Mouse (Mus musculus) ES-Bruce4 (cell line): Measurements from ENCODE around the gene Psme2b.
"Not testable (repeated sequence)": the region's sequence is repeated elsewhere in the genome, so short reads cannot be mapped to it uniquely, and the experiment has no call there.

ENCODE experiments used
- EP300 ChIP-seq: IDR thresholded peaks from 2 replicates; pipeline ENCODE4 v1.6.1; 2011; ENCODE audit warnings: low read depth, low read length; ENCODE audit not compliant: insufficient read depth
- POLR2A ChIP-seq: IDR thresholded peaks from one replicate; pipeline ENCODE4 v1.8.1; 2011; ENCODE audit warnings: low read length; ENCODE audit not compliant: insufficient read depth

- not testable (repeated sequence) for TF ChIP-seq EP300, POLR2A
Observed at GRCm38 (mm10) chr11:48982848-48983247, 36.9 kb upstream of the Psme2b start.
